Mouse (Mus musculus) heart, postnatal 0 days (tissue): ENCODE measurements around the gene Acad12. TPM values are rescaled to one million over a fixed set of nuclear protein-coding genes. Genes with fewer than 3 reads are reported as not detected.
A peak's percentile ranks its signal among the peaks of the same experiment; 100 is the strongest.

Experiments
- ATAC-seq: fragments of 200-750 bp; cut with Nextera tagmentation; 2 replicates; pipeline ENCODE4 v1.8.0; 2017; ENCODE audit warnings: low read depth, moderate number of reproducible peaks, moderate library complexity; ENCODE audit not compliant: insufficient read depth
- DNase-seq: peaks from one replicate; pipeline ENCODE4 v3.0.0-alpha.2; 2016; ENCODE audit warnings: low spot score
- H3K27ac ChIP-seq: fragments of 300-500 bp; sonication (generic); 2 replicates; pipeline ENCODE4 v1.5.1; 2014; ENCODE audit warnings: low read depth, mild to moderate bottlenecking
- H3K27me3 ChIP-seq: fragments of 300-500 bp; sonication (generic); 2 replicates; pipeline ENCODE4 v1.6.1; 2014; ENCODE audit warnings: low read length, mixed read lengths; ENCODE audit not compliant: control insufficient read depth, insufficient read depth
- H3K36me3 ChIP-seq: fragments of 300-500 bp; sonication (generic); replicated peaks from 2 replicates; pipeline ENCODE4 v1.6.1; 2014; ENCODE audit warnings: low read length, mixed read lengths; ENCODE audit not compliant: control insufficient read depth, insufficient read depth
- H3K4me1 ChIP-seq: fragments of 300-500 bp; sonication (generic); 2 replicates; pipeline ENCODE4 v1.6.1; 2014; ENCODE audit warnings: antibody characterized with exemption; ENCODE audit not compliant: control insufficient read depth, insufficient read depth
- H3K4me2 ChIP-seq: fragments of 300-500 bp; sonication (generic); 2 replicates; pipeline ENCODE4 v1.6.1; 2014; ENCODE audit warnings: low read depth, mild to moderate bottlenecking, low read length, moderate library complexity
- H3K4me3 ChIP-seq: fragments of 300-500 bp; sonication (generic); 2 replicates; pipeline ENCODE4 v1.5.1; 2014; ENCODE audit warnings: low read depth, low read length
- H3K9ac ChIP-seq: fragments of 300-500 bp; sonication (generic); replicated peaks from 2 replicates; pipeline ENCODE4 v1.6.1; 2014; ENCODE audit warnings: low read depth, low read length, mixed read lengths
- H3K9me3 ChIP-seq: fragments of 300-500 bp; sonication (generic); replicated peaks from 2 replicates; pipeline ENCODE4 v1.6.1; 2016; ENCODE audit warnings: low read length; ENCODE audit not compliant: control insufficient read depth
- CTCF ChIP-seq: IDR thresholded peaks from 2 replicates; pipeline ENCODE4 v1.5.1; 2016; ENCODE audit warnings: antibody characterized with exemption, control low read depth, low read depth
- EP300 ChIP-seq: IDR thresholded peaks from 2 replicates; pipeline ENCODE4 v1.6.1; 2016; ENCODE audit warnings: antibody characterized with exemption, low read depth
- WGBS: fragments of 180-500 bp; shearing (Covaris S2); extraction: QIAGEN DNeasy Blood & Tissue Kit; methylation state at CpG from one replicate; pipeline ENCODE4 v1.1.7; 2014; 5-methylcytosine and 5-hydroxymethylcytosine counted together
- polyA plus RNA-seq: library from polyadenylated mRNA; unstranded; fragments of >200 nt; fragmentation: Nextera tagmentation; extraction: Ambion mirVana; gene quantifications from 2 replicates; pipeline ENCODE4 v1.2.1, GENCODE M21; 2015
- total RNA-seq: library from RNA; depleted of rRNA; stranded (reverse); fragments of >200 nt; gene quantifications from 2 replicates; pipeline ENCODE4 v1.2.3, GENCODE M21; 2014; ENCODE audit warnings: low replicate concordance

The Acad12 gene
- total and polyA plus RNA-seq, 2 experiments from 2014 or later = 6.9 to 12.3 TPM

DNA sequence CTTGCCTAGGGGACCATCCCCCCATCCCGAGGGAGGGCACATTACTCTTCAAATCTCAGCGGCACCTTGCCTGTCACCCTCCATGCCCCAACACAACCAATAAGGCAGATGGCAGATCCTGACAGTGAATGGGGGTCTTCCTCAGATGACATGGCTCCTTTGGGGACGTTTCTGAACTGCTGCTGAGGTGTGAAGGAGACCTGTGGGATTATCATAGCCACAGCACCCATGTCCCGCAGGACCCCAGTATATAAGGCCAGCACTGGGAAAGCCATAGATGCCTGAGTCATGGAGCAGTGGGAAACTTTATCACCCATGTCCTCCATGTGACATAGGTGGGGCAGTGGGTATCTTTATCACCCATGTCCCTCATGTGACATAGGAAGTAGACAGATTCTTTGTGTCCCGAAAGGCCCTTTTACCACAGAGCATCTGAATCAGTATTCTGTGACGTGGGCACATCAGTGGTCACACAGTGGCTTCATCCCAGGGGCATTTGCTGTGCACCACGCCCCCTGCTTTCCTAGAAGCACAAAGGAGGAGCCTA, 20.7 kb downstream of the Acad12 start:
- H3K36me3 ChIP-seq = no peaks in the 10 kb centered on the region
- peak overlapping the region; percentile 55 for H3K27ac ChIP-seq
- no peak overlapping the region for H3K4me2 ChIP-seq
- no peak for ATAC-seq
- DNase-seq = no peak
- no peak overlapping the region; the same call in 1 of the 2 replicates for H3K9ac ChIP-seq
- TF ChIP-seq CTCF (no peak), EP300 (no peak)
- no peaks in the 10 kb centered on the region for H3K9me3 ChIP-seq
- H3K4me1 ChIP-seq = peaks cover 18% of the 10 kb centered on the region
- no peaks in the 10 kb centered on the region for H3K27me3 ChIP-seq
- no peak overlapping the region for H3K4me3 ChIP-seq
- WGBS = 75% methylated on average over 7 of the region's 7 CpGs

DNA sequence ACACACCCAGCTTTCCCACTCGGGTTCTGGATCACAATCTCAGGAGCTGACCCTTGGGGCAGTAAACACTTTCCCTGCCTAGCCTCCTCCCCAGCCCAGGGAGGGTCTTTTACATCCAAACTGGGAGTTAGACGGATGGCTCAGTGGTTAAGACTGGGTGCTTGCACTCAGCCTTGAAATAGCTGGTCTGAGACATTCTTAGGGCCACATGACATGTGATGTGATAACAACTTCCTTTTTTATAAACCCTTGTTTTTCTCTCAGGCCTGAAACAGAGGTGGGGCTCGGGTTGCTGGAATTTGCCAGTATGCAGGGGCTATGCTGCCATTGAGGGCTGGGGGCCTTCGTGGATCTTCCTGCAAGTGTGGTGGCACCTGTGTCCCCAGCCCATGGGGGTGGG, 21.4 kb downstream of the Acad12 start:
- H3K4me2 ChIP-seq = no peak overlapping the region
- no peak for ATAC-seq
- TF ChIP-seq CTCF (no peak), EP300 (no peak)
- no peak overlapping the region for H3K4me3 ChIP-seq
- H3K4me1 ChIP-seq = peaks cover 18% of the 10 kb centered on the region
- no peak overlapping the region for H3K9ac ChIP-seq
- no peak overlapping the region for H3K27ac ChIP-seq
- no peaks in the 10 kb centered on the region for H3K27me3 ChIP-seq
- DNase-seq = no peak
- H3K9me3 ChIP-seq = no peaks in the 10 kb centered on the region
- WGBS = 46% methylated on average over 4 of the region's 4 CpGs
- H3K36me3 ChIP-seq = no peaks in the 10 kb centered on the region

DNA sequence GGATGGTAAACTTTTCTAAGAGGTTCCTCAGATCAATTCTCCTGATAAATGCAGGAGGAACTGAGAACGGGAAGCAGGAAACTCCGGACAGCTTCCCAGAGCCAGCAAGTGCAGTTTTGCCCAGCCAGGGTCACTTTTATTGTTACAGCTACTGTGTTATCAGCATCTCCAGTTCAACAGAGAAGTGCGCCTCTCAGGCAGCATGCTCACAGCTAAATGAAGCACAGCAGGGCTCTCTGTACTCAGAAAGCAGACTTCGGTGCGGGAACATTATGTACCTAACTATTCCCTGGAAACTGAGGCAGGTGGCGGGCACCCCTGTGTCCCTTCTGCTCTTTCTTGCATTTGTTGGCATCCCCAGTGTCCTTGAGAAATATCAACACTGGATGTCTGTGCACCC, 22.5 kb downstream of the Acad12 start:
- 28% methylated on average over 6 of the region's 6 CpGs for WGBS
- Histone ChIP-seq H3K4me2 (no peak overlapping the region), H3K9me3 (no peaks in the 10 kb centered on the region), H3K9ac (no peak overlapping the region), H3K27ac (no peak overlapping the region), H3K27me3 (no peaks in the 10 kb centered on the region; the same call in 1 of the 2 replicates), H3K4me1 (peaks cover 18% of the 10 kb centered on the region), H3K36me3 (no peaks in the 10 kb centered on the region), H3K4me3 (no peak overlapping the region)
- ATAC-seq (no peak), DNase-seq (no peak)
- TF ChIP-seq EP300 (no peak), CTCF (no peak)

- Histone ChIP-seq H3K4me3 (no peak overlapping the region), H3K9ac (no peak overlapping the region), H3K4me1 (peaks cover 18% of the 10 kb centered on the region), H3K9me3 (no peaks in the 10 kb centered on the region), H3K27me3 (no peaks in the 10 kb centered on the region; the same call in 1 of the 2 replicates), H3K36me3 (no peaks in the 10 kb centered on the region), H3K4me2 (no peak overlapping the region), H3K27ac (no peak overlapping the region)
- TF ChIP-seq EP300 (no peak), CTCF (no peak)
- WGBS = 69% methylated on average over 6 of the region's 6 CpGs
- DNase-seq (no peak), ATAC-seq (no peak)
These were observed 23.0 kb downstream of the Acad12 start for GRCm38 (mm10) chr5:121595758-121596157.

- Histone ChIP-seq H3K27ac (no peak overlapping the region), H3K9ac (no peak overlapping the region), H3K36me3 (no peaks in the 10 kb centered on the region), H3K9me3 (no peaks in the 10 kb centered on the region), H3K4me3 (no peak overlapping the region), H3K4me1 (peaks cover 18% of the 10 kb centered on the region), H3K4me2 (no peak overlapping the region), H3K27me3 (no peaks in the 10 kb centered on the region; the same call in 1 of the 2 replicates)
- ATAC-seq (no peak), DNase-seq (no peak)
- WGBS = 76% methylated on average over 6 of the region's 6 CpGs
- TF ChIP-seq EP300 = no peak
- no peak for TF ChIP-seq CTCF
These were observed 23.9 kb downstream of the Acad12 start for GRCm38 (mm10) chr5:121594714-121595313.
